Mouse (Mus musculus) megakaryocyte progenitor cell, adult 5-6 weeks (primary cell): Measurements from ENCODE around the gene Paqr4. TPM values are rescaled to one million over a fixed set of nuclear protein-coding genes. Genes with fewer than 3 reads are reported as not detected.

Source experiments
- ATAC-seq: replicated peaks from 2 replicates; pipeline ENCODE4 v1.8.0; 2016; ENCODE audit warnings: mild to moderate bottlenecking, moderate TSS enrichment, inconsistent platforms; ENCODE audit not compliant: poor library complexity
- total RNA-seq, 2 experiments: library from RNA; stranded (forward) in 1 of 2; stranded (reverse) in 1 of 2; fragments of 157-497, 149-512 nt in 1 of 2; fragments of 200-1000 nt in 1 of 2; gene quantifications; 2 replicates each; pipeline versions ENCODE4 v1.2.3 to v1.2.4; 2015 to 2017

Paqr4 gene
- total RNA-seq, 2 experiments from 2014 or later = 1.3 to 2.4 TPM

GRCm38 (mm10) chr17:23730441-23730840 is 10.2 kb downstream of the Paqr4 start:
- no peak for ATAC-seq

GRCm38 (mm10) chr17:23726758-23727142 is 13.9 kb downstream of the Paqr4 start:
- ATAC-seq = peak; percentile 82

- ATAC-seq = peak; percentile 85
Observed at GRCm38 (mm10) chr17:23725999-23726757, 14.5 kb downstream of the Paqr4 start, which contains the start of gene Pkmyt1. TSS of gene Pkmyt1 (plus strand) at chr17:23726336.

GRCm38 (mm10) chr17:23725477-23725876 is 15.2 kb downstream of the Paqr4 start:
- ATAC-seq = no peak

GRCm38 (mm10) chr17:23722376-23723125 is 18.1 kb downstream of the Paqr4 start, which contains the start of gene 1520401A03Rik:
TSS of gene 1520401A03Rik (minus strand) at chr17:23722783.
- ATAC-seq = no peak

GRCm38 (mm10) chr17:23721886-23722285 is 18.8 kb downstream of the Paqr4 start:
- no peak for ATAC-seq

- peak; percentile 52; the same call in 1 of the 2 replicates for ATAC-seq
Observed at GRCm38 (mm10) chr17:23719455-23719854, 21.2 kb downstream of the Paqr4 start.

- no peak for ATAC-seq
Observed at GRCm38 (mm10) chr17:23717003-23717402, 23.7 kb downstream of the Paqr4 start.

- ATAC-seq = peak; percentile 94
Observed at GRCm38 (mm10) chr17:23706212-23706611, 34.5 kb downstream of the Paqr4 start.

- no peak for ATAC-seq
Observed at GRCm38 (mm10) chr17:23705525-23706104, 35.1 kb downstream of the Paqr4 start.

- ATAC-seq = no peak
Observed at GRCm38 (mm10) chr17:23704741-23705140, 35.9 kb downstream of the Paqr4 start.

GRCm38 (mm10) chr17:23703301-23703700 is 37.4 kb downstream of the Paqr4 start:
- no peak for ATAC-seq

- peak; percentile 100 for ATAC-seq
Observed at GRCm38 (mm10) chr17:23700079-23700478, 40.6 kb downstream of the Paqr4 start.

GRCm38 (mm10) chr17:23699131-23700077 is 41.3 kb downstream of the Paqr4 start:
- peak; percentile 22 for ATAC-seq

GRCm38 (mm10) chr17:23695801-23696200 is 44.9 kb downstream of the Paqr4 start:
- no peak for ATAC-seq

GRCm38 (mm10) chr17:23694491-23694890 is 46.2 kb downstream of the Paqr4 start:
- ATAC-seq = no peak
